Mouse (Mus musculus) lung, adult 2 months (tissue): ENCODE results near the gene Nfatc4. TPM values are rescaled to one million over a fixed set of nuclear protein-coding genes. Genes with fewer than 3 reads are reported as not detected.
A peak's percentile ranks its signal among the peaks of the same experiment; 100 is the strongest.

Experiments used
- DNase-seq: peaks from one replicate; pipeline ENCODE4 v3.0.0; 2022
- H3K4me1 ChIP-seq: fragments of 200-500 bp; 2 replicates; pipeline ENCODE4 v1.6.1; 2011; ENCODE audit warnings: low read length; ENCODE audit not compliant: control insufficient read depth, insufficient read depth
- H3K4me3 ChIP-seq: fragments of 200-500 bp; replicated peaks from 2 replicates; pipeline ENCODE3; 2011; ENCODE audit warnings: low read depth, mild to moderate bottlenecking, control low read depth, low read length; ENCODE audit errors: extremely low read depth
- CTCF ChIP-seq: fragments of 200-500 bp; IDR thresholded peaks from 2 replicates; pipeline ENCODE4 v1.5.1; 2011; ENCODE audit warnings: mild to moderate bottlenecking, low read length, control low read depth; ENCODE audit not compliant: insufficient read depth
- POLR2A ChIP-seq: fragments of 200-500 bp; IDR thresholded peaks from 2 replicates; pipeline ENCODE4 v1.6.1; 2011; ENCODE audit warnings: low read depth, mild to moderate bottlenecking, control low read depth, low read length, borderline replicate concordance; ENCODE audit errors: extremely low read depth
- WGBS: fragments of 180-500 bp; shearing (Covaris S2); methylation state at CpG from one replicate; pipeline ENCODE4 v1.1.7; 2018; 5-methylcytosine and 5-hydroxymethylcytosine counted together
- polyA plus RNA-seq: library from polyadenylated mRNA; depleted of rRNA; stranded (reverse); fragments of >200 nt; gene quantifications from 2 replicates; pipeline ENCODE4 v1.2.3, GENCODE M21; 2012

Nfatc4 gene
- polyA plus RNA-seq, 1 experiment: 27.3 TPM

DNA sequence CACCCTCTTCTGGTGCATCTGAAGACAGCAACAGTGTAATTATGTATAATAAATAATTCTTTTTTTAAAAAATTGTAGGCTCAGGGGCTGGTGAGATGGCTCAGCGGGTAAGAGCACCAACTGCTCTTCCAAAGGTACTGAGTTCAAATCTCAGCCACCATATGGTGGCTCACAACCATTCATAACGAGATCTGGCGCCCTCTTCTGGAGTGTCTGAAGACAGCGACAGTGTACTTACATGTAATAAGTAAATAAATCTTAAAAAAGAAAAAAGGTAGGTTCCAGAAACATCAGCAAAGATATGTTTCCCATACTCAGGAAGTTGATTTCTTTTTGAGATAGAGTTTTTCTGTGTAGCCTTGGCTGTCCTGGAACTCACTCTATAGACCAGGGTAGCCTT is 19.9 kb downstream of the Nfatc4 start:
- no peaks in the 10 kb centered on the region for H3K4me1 ChIP-seq
- TF ChIP-seq POLR2A (no peak), CTCF (0 out of 2 replicates have a peak, but pooled peaks have one; percentile 7)
- 76% methylated on average over 4 of the region's 4 CpGs for WGBS
- no peak for DNase-seq
- no peak overlapping the region for H3K4me3 ChIP-seq

DNA sequence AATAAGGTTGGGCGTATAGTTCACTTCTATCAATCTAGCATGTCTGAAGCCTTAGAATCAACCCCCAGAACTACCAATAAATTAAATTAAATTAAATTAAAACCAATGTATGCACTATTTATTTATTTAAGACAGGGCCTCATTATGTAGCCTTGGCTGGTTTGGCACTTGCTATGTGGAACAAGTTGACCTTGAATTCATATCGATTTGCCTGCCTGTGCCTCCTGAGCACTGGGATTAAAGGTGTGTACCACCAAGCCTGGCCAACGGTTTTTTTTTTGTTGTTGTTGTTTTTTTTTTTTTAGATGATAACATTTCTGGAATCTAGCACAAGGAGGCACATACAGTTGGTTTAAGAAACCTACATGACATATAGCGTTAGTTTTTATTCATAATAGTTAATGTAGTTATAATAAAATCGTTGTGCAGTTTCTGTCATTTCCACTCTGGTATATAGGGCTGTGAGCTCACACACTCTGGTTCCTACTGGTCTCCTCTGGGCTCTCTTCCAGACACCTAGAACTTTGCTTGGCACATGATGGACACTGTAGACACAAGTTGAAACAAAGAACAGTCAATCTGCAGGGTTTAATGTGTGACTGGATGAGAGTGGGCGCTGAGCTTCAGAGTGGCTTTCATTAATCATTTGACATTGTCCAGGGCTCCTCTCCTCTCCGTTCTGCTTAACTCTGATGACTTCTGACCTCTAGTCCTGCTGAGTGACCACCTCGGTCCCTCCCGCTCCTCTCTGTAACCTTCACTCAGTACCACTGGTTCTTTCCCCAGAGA is 22.8 kb downstream of the Nfatc4 start:
- DNase-seq: no peak
- no peak overlapping the region for H3K4me3 ChIP-seq
- no peaks in the 10 kb centered on the region for H3K4me1 ChIP-seq
- 73% methylated on average over 9 of the region's 9 CpGs for WGBS
- no peak for TF ChIP-seq CTCF
- no peak for TF ChIP-seq POLR2A

DNA sequence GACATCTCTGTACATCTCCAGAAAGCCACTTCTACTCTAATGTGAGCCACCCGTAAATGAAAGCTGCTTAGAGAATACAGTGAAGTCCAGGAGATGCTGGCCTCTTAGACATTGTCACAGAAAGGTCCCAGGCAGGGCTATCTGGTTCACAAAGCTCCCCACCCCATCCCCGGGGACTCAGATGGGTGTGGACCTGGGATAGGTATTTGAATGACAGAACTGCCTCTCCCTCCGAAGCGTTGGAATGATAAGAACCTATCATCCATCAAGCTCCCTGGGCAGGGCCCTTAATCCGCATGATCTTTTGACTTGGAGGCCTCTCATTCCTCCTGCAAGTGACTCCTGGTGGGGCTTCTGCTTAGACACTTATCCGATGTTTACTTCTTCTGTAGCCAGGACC is 27.9 kb downstream of the Nfatc4 start:
- TF ChIP-seq POLR2A: no peak
- no peak for TF ChIP-seq CTCF
- Histone ChIP-seq H3K4me3 (no peak overlapping the region), H3K4me1 (peaks cover 7% of the 10 kb centered on the region)
- DNase-seq: no peak
- WGBS: 67% methylated on average over 6 of the region's 6 CpGs

DNA sequence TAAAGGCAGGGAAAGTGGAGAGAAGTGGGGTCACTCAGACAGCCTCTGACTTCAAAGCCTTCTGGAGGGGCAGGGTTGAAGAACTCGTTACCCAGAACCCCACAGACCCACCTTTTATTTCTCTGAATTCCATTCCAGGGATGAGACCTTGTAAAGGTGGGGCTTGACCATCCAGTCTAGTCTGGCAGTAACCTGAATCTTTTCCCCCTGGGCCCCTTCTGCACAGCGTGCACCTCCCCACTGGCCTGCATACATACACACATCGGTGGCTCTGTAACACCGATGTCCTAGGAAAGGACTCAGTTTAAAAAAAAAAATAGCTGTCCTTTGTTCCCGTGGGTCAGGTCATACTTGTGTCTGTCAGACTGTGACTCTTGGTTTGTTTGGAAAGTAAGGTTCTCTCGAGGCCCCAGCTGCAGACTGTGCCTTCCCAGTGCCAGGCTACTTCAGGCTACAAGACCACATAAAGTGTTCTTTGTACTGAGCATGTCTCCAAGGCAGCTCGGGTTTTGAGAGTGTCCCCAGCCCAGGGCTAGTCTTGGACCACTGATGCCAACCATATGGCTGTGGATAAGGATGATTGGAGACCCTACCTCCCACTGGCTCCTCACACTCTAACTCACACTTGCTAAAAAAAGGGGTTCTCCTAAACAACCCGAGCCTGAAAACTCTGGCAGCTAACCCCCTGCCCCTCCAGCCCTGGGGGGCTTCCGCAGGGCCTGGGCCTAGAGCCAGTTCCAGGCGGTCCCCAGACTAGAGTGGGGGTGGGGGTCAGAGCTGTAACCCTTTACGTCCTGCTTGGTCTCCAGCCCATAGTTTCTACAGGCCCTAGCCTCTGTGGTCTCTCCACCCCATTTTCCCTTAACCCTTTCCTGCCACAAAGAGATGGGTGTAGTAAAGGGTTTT is 30.0 kb downstream of the Nfatc4 start:
- no peak for TF ChIP-seq CTCF
- no peak for TF ChIP-seq POLR2A
- peaks cover 17% of the 10 kb centered on the region for H3K4me1 ChIP-seq
- 26% methylated on average over 11 of the region's 11 CpGs for WGBS
- no peak for DNase-seq
- H3K4me3 ChIP-seq: no peak overlapping the region

DNA sequence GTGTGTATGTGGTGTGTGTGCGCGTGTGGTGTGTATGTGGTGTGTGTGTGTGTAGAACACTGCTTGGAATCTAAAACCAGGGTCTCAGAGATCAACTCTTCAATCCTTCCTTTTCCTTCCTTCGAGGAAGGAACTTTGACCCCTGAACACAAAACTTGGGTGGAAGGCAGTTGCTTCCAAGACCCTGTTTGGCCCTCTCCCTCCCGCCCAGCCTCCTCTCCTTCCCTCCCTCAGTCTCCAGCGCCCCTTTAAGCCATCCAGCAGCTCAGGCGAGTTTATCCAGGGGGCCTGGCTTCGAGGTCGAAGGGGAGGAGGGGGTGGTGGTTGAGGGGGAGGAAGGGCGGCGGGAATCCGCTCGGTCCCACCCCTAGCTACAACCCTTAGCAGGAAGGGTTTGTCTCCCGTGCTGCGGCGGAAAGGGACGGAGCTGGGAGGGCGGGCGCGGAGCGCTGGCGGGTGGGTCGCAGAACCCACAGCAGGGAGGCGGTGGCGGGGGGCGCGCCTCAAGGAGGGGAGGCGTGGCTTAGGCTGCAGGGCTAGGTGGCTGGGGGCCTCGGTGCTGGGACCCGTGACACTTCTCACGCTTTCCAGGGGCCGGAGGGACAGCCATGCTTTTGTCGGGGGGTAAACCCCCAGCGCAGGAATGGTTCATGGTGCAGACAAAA is 30.8 kb downstream of the Nfatc4 start, which contains the start of gene Nynrin:
Gene Nynrin (plus strand): TSS at position 390 of the 665 bp plus-strand sequence.
- Histone ChIP-seq H3K4me1 (peaks cover 17% of the 10 kb centered on the region), H3K4me3 (peak within 1 kb of the TSS; percentile 72)
- TF ChIP-seq CTCF (no peak), POLR2A (peak; percentile 52; the same call in 1 of the 2 replicates)
- DNase-seq: peak; percentile 59
- WGBS: 4% methylated on average over 30 of the region's 33 CpGs

DNA sequence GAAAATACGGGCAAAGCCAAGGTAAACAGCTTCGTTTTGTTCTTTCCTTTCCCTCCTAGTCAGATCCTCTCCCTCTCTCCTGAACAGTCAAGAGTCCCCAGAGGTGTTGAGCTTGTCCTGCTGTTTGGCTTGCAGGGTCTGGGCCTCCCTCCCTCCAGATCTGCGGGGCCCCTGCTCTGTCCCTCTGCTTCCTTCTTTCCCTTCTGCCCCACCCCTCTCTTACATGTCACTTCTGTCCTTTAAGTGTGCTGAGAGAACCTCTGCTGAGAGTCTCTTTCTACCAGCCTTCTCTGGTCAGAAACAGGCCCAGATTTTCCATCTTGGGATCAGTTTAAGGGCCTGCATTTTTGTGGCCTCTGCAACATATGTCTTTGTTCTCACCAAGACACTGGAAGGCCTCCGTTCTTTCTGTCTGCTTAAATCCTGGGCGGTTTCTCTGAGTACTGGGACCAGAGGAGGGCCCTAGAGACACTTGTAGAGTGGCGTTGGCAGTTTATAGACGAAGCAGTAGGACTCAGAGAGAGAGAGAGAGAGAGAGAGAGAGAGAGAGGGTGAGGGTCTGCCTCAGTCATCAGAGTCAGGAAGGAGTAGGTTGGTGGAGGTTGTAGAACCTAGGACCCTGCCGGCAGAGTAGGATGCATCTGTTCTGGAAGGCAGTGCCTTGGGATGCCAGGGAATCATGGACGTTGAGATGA is 31.6 kb downstream of the Nfatc4 start:
- 3% methylated on average over 9 of the region's 9 CpGs for WGBS
- peak overlapping the region; percentile 72 for H3K4me3 ChIP-seq
- TF ChIP-seq CTCF (no peak), POLR2A (no peak)
- H3K4me1 ChIP-seq: peaks cover 17% of the 10 kb centered on the region
- DNase-seq: peak; percentile 27

DNA sequence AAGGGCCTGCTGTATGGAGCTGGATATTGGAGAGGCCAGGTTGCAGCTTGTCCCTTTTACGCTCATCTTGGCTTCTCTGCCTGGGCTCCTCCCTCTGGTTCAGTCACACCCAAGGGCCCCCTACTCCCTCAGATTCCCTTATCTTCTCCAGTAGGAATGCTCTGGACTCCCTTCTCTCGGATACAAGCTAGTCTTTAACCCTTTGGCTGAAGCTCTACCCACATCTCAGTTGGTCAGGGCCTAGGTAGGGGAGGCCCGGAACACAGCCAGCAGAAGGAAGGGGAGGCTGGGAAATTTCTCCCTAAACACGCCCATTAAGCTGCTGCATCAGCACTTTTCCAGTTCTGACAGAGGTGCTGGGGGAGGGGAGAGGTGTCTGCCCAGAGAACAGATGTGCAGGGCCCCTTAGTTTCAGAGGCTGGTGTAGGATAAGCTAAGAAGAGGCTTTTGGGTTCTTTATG is 32.2 kb downstream of the Nfatc4 start:
- no peak for DNase-seq

DNA sequence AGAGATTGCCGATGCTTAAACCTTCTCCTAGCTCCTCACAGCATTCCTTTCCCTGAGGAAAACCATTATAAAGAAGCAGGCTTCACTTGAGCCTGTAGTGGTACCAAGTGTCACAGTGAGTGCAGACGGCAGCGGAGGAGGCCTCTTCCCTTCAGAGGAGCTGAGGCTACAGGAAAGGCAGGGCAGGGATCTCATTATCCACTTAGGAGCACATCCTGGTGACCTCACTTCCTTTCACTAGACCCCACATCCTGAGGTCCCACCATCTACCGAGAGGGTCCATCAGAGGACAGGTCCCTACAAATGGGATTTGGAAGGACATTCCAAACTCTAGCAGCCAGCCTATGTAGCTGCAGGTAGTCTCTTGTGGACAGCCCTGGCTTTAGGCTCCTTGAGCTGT is 34.6 kb downstream of the Nfatc4 start:
- Histone ChIP-seq H3K4me3 (peak overlapping the region; percentile 2), H3K4me1 (peaks cover 17% of the 10 kb centered on the region)
- 29% methylated on average over 4 of the region's 4 CpGs for WGBS
- no peak for TF ChIP-seq CTCF
- peak; percentile 42; the same call in 1 of the 2 replicates for TF ChIP-seq POLR2A
- no peak for DNase-seq

More for the DNA sequence above, 32.2 kb downstream of the Nfatc4 start:
- peak overlapping the region; percentile 72 for H3K4me3 ChIP-seq
- 10% methylated on average over 4 of the region's 4 CpGs for WGBS
- peaks cover 17% of the 10 kb centered on the region for H3K4me1 ChIP-seq
- no peak for TF ChIP-seq CTCF

DNA sequence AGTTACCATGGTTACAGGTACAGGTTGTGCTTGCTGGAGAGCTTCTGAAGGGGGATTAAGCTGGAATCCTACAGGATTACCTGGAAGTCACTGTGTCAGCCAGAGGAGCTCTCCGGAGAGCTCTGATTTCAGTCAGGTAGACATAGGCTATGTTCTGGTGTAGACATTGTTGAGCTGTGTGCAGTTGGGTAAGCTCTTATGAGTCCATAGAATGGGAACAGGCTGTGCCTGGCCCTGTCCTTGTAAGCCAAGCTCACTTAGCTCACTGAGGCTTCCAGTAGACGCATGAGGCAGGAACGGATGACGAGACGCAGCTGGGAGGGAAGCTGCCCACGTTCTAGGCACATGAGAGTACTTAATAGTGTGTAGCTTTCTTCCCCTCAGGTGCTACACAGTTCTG is 39.2 kb downstream of the Nfatc4 start:
- TF ChIP-seq POLR2A (no peak), CTCF (no peak)
- Histone ChIP-seq H3K4me3 (no peak overlapping the region), H3K4me1 (peaks cover 3% of the 10 kb centered on the region; the same call in 1 of the 2 replicates)
- DNase-seq: no peak
- WGBS: 54% methylated on average over 6 of the region's 6 CpGs
